Mouse (Mus musculus): ENCODE results near the gene Cd38. TPM values are rescaled to one million over a fixed set of nuclear protein-coding genes. Genes with fewer than 3 reads are reported as not detected.

The Cd38 gene
- polyA plus RNA-seq, 1 experiment from 2014 or later, result 3.3 TPM

- Histone ChIP-seq H3K9me3 (ENCODE audit: control insufficient read depth, low read length) (no peaks in the 10 kb centered on the region), H3K4me1 (ENCODE audit: control insufficient read depth, insufficient read depth, low read length) (peaks cover 8% of the 10 kb centered on the region; the same call in 1 of the 2 replicates), H3K4me3 (replicated peaks; ENCODE audit: low read depth, low read length) (no peak overlapping the region), H3K36me3 (ENCODE audit: control insufficient read depth, insufficient read depth, low read length) (no peaks in the 10 kb centered on the region), H3K27me3 (ENCODE audit: control insufficient read depth, insufficient read depth, low read length) (no peaks in the 10 kb centered on the region), H3K9ac (replicated peaks; ENCODE audit: low read length) (no peak overlapping the region), H3K4me2 (ENCODE audit: low read length) (no peak overlapping the region), H3K27ac (replicated peaks; ENCODE audit: low read depth, low read length) (no peak overlapping the region)
- ATAC-seq (ENCODE audit: low FRiP score, low TSS enrichment) (no peak), DNase-seq (no peak)
- WGBS, result 81% methylated on average over 2 of the region's 2 CpGs
These were observed 3.0 kb upstream of the Cd38 start for GRCm38 (mm10) chr5:43865316-43865715.

GRCm38 (mm10) chr5:43868711-43869600 is 603 bp downstream of the Cd38 start:
- H3K4me3 ChIP-seq (replicated peaks; ENCODE audit: low read depth, low read length), result peak overlapping the region; percentile 29
- H3K9me3 ChIP-seq (ENCODE audit: control insufficient read depth, low read length), result no peaks in the 10 kb centered on the region
- H3K27ac ChIP-seq (replicated peaks; ENCODE audit: low read depth, low read length), result no peak overlapping the region
- no peaks in the 10 kb centered on the region for H3K27me3 ChIP-seq (ENCODE audit: control insufficient read depth, insufficient read depth, low read length)
- ATAC-seq (ENCODE audit: low FRiP score, low TSS enrichment) (0 out of 2 replicates have a peak, but pooled peaks have one; percentile 29), DNase-seq (peak; percentile 47)
- 5% methylated on average over 28 of the region's 28 CpGs for WGBS
- peak overlapping the region; percentile 67 for H3K4me2 ChIP-seq (ENCODE audit: low read length)
- H3K4me1 ChIP-seq (ENCODE audit: control insufficient read depth, insufficient read depth, low read length), result peaks cover 8% of the 10 kb centered on the region; the same call in 1 of the 2 replicates
- H3K36me3 ChIP-seq (ENCODE audit: control insufficient read depth, insufficient read depth, low read length), result no peaks in the 10 kb centered on the region
- peak overlapping the region; percentile 23; the same call in 1 of the 2 replicates for H3K9ac ChIP-seq (replicated peaks; ENCODE audit: low read length)

- Histone ChIP-seq H3K9me3 (ENCODE audit: control insufficient read depth, low read length) (no peaks in the 10 kb centered on the region), H3K9ac (replicated peaks; ENCODE audit: low read length) (no peak overlapping the region), H3K27me3 (ENCODE audit: control insufficient read depth, insufficient read depth, low read length) (no peaks in the 10 kb centered on the region), H3K36me3 (ENCODE audit: control insufficient read depth, insufficient read depth, low read length) (no peaks in the 10 kb centered on the region), H3K4me2 (ENCODE audit: low read length) (no peak overlapping the region), H3K4me3 (replicated peaks; ENCODE audit: low read depth, low read length) (no peak overlapping the region), H3K4me1 (ENCODE audit: control insufficient read depth, insufficient read depth, low read length) (peaks cover 8% of the 10 kb centered on the region; the same call in 1 of the 2 replicates), H3K27ac (replicated peaks; ENCODE audit: low read depth, low read length) (no peak overlapping the region)
- DNase-seq (no peak), ATAC-seq (ENCODE audit: low FRiP score, low TSS enrichment) (no peak)
- WGBS, result 80% methylated on average over 1 of the region's 1 CpGs
These were observed 3.5 kb downstream of the Cd38 start for GRCm38 (mm10) chr5:43871845-43872244.

DNA sequence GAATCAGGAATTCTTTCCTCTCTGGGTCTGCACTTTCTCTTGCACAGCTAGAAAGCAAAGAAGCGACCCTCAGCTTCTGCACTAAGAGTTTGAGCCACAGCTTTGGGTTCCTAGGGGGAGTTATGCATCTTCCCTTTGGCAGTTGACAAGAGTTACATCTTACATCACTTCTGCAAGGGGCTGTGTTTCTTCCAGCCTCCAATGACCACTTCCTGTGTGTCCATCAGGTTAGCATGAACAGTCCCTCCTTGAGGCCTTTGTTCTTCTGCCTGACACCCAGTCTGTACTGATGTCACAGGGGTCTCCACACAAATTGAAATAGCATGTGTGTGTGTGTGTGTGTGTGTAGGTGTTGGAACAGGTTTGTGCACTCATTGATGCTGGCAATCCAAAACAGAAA is 4.3 kb downstream of the Cd38 start:
- no peaks in the 10 kb centered on the region for H3K27me3 ChIP-seq (ENCODE audit: control insufficient read depth, insufficient read depth, low read length)
- WGBS, result 70% methylated on average over 1 of the region's 1 CpGs
- no peak for ATAC-seq (ENCODE audit: low FRiP score, low TSS enrichment)

DNA sequence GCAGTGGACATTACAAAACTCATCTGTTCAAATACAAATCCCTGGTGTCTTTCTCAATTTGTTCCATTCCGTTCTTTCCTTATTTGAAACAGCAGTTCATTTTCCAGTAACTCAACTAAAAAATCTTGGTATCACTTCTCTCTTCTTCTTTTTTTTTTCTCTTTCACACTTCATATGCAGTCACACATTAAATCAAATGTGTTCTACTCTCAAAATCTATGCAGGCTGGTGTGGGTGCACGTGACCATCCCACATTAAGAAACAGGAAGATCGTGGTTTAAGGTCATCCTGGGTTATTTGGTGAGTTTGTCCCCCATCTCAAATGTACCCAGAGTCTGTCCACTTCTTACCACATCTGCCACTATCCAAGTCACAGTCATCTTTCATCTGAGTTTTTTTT is 13.7 kb downstream of the Cd38 start:
- Histone ChIP-seq H3K4me2 (ENCODE audit: low read length) (no peak overlapping the region), H3K9me3 (ENCODE audit: control insufficient read depth, low read length) (no peaks in the 10 kb centered on the region)

More for the DNA sequence above, 4.3 kb downstream of the Cd38 start:
- no peak for DNase-seq
- H3K9me3 ChIP-seq (ENCODE audit: control insufficient read depth, low read length), result no peaks in the 10 kb centered on the region
- peaks cover 8% of the 10 kb centered on the region; the same call in 1 of the 2 replicates for H3K4me1 ChIP-seq (ENCODE audit: control insufficient read depth, insufficient read depth, low read length)
- H3K36me3 ChIP-seq (ENCODE audit: control insufficient read depth, insufficient read depth, low read length), result no peaks in the 10 kb centered on the region
- no peak overlapping the region for H3K27ac ChIP-seq (replicated peaks; ENCODE audit: low read depth, low read length)
- H3K4me2 ChIP-seq (ENCODE audit: low read length), result no peak overlapping the region
- H3K9ac ChIP-seq (replicated peaks; ENCODE audit: low read length), result no peak overlapping the region
- no peak overlapping the region for H3K4me3 ChIP-seq (replicated peaks; ENCODE audit: low read depth, low read length)

DNA sequence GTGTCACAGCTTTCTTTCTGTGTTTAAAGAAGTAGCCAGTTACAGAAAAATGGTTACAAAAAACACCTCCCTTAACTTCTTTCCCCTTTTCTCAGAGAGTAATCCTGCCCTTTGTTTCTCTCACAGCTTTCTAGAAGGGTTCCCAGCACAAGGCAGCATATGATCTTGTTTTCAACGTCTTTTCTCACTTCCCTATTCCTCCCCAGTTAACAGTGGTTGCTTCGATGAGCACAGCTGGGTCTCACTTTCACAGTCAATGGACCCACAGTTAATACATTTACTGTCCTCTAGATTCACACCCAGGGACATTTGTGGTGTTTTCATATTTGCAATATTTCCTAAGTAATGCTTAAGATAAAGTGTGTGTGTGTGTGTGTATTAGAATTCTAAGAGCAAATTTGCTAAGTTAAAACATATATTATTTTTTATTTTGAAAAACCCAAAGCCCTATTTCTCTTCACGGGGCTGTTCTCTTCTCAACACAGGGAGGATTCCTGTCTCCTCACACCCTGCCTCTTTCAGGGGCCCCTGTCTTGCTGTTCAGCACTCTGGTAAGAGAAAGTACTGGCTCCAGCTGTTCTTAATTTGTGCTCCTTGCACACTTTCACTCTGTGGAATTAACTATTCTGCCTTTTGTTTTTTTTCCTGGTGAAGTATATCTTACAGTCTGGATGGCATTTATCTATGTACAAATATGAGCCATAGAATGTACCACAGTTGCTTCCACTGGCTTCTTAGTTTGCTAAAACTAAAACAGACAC is 16.9 kb downstream of the Cd38 start:
- no peaks in the 10 kb centered on the region for H3K36me3 ChIP-seq (ENCODE audit: control insufficient read depth, insufficient read depth, low read length)
- H3K9ac ChIP-seq (replicated peaks; ENCODE audit: low read length), result no peak overlapping the region
- H3K27ac ChIP-seq (replicated peaks; ENCODE audit: low read depth, low read length), result no peak overlapping the region
- H3K4me3 ChIP-seq (replicated peaks; ENCODE audit: low read depth, low read length), result no peak overlapping the region
- ATAC-seq (ENCODE audit: low FRiP score, low TSS enrichment) (no peak), DNase-seq (no peak)
- H3K9me3 ChIP-seq (ENCODE audit: control insufficient read depth, low read length), result no peaks in the 10 kb centered on the region
- no peaks in the 10 kb centered on the region for H3K4me1 ChIP-seq (ENCODE audit: control insufficient read depth, insufficient read depth, low read length)
- H3K4me2 ChIP-seq (ENCODE audit: low read length), result no peak overlapping the region
- WGBS, result 15% methylated on average over 3 of the region's 3 CpGs
- H3K27me3 ChIP-seq (ENCODE audit: control insufficient read depth, insufficient read depth, low read length), result no peaks in the 10 kb centered on the region

More for the DNA sequence above, 13.7 kb downstream of the Cd38 start:
- Histone ChIP-seq H3K36me3 (ENCODE audit: control insufficient read depth, insufficient read depth, low read length) (no peaks in the 10 kb centered on the region), H3K27ac (replicated peaks; ENCODE audit: low read depth, low read length) (no peak overlapping the region), H3K4me1 (ENCODE audit: control insufficient read depth, insufficient read depth, low read length) (no peaks in the 10 kb centered on the region), H3K9ac (replicated peaks; ENCODE audit: low read length) (no peak overlapping the region), H3K4me3 (replicated peaks; ENCODE audit: low read depth, low read length) (no peak overlapping the region), H3K27me3 (ENCODE audit: control insufficient read depth, insufficient read depth, low read length) (no peaks in the 10 kb centered on the region)
- WGBS, result 92% methylated on average over 3 of the region's 3 CpGs
- no peak for DNase-seq
- ATAC-seq (ENCODE audit: low FRiP score, low TSS enrichment), result no peak

- H3K9ac ChIP-seq (replicated peaks; ENCODE audit: low read length), result no peak overlapping the region
- H3K4me2 ChIP-seq (ENCODE audit: low read length), result no peak overlapping the region
- H3K36me3 ChIP-seq (ENCODE audit: control insufficient read depth, insufficient read depth, low read length), result no peaks in the 10 kb centered on the region
- no peak overlapping the region for H3K4me3 ChIP-seq (replicated peaks; ENCODE audit: low read depth, low read length)
- no peaks in the 10 kb centered on the region for H3K4me1 ChIP-seq (ENCODE audit: control insufficient read depth, insufficient read depth, low read length)
- DNase-seq (peak; percentile 63), ATAC-seq (ENCODE audit: low FRiP score, low TSS enrichment) (no peak)
- H3K27me3 ChIP-seq (ENCODE audit: control insufficient read depth, insufficient read depth, low read length), result no peaks in the 10 kb centered on the region
- 22% methylated on average over 1 of the region's 1 CpGs for WGBS
- H3K9me3 ChIP-seq (ENCODE audit: control insufficient read depth, low read length), result no peaks in the 10 kb centered on the region
- no peak overlapping the region for H3K27ac ChIP-seq (replicated peaks; ENCODE audit: low read depth, low read length)
These were observed 24.0 kb downstream of the Cd38 start for GRCm38 (mm10) chr5:43892386-43892785.

DNA sequence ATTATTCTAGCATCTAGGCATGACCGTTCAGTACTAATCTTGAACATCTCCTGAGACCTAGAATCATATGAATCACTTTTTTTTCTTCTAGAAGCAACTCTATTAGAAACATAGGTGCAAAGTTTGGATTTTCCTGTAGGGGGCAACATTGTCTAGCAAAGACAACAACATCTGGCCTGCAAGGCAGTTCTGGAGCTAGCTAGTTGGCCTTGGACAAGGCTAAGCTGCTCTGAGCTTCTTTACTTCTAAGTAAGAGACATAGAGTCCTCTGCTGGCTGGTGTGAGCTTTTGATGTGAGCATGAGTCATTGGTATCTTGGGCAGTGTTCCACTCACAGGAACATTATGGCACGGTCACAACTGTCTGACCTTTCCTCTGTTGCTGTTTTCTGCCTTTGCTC is 25.8 kb downstream of the Cd38 start:
- DNase-seq (peak; percentile 27), ATAC-seq (ENCODE audit: low FRiP score, low TSS enrichment) (no peak)
- H3K4me3 ChIP-seq (replicated peaks; ENCODE audit: low read depth, low read length), result no peak overlapping the region
- H3K4me2 ChIP-seq (ENCODE audit: low read length), result no peak overlapping the region
- H3K36me3 ChIP-seq (ENCODE audit: control insufficient read depth, insufficient read depth, low read length), result no peaks in the 10 kb centered on the region
- H3K27ac ChIP-seq (replicated peaks; ENCODE audit: low read depth, low read length), result no peak overlapping the region
- no peak overlapping the region for H3K9ac ChIP-seq (replicated peaks; ENCODE audit: low read length)
- WGBS, result 75% methylated on average over 2 of the region's 2 CpGs
- no peaks in the 10 kb centered on the region for H3K9me3 ChIP-seq (ENCODE audit: control insufficient read depth, low read length)
- H3K27me3 ChIP-seq (ENCODE audit: control insufficient read depth, insufficient read depth, low read length), result no peaks in the 10 kb centered on the region
- no peaks in the 10 kb centered on the region for H3K4me1 ChIP-seq (ENCODE audit: control insufficient read depth, insufficient read depth, low read length)
